ENCODE assay signal across 20 mouse cellular contexts in genomic region chr10:99116650-99117615, GRCm38 (mm10). TPM values are rescaled to one million over a fixed set of nuclear protein-coding genes. Genes with fewer than 3 reads are reported as not detected.
A peak's percentile ranks its signal among the peaks of the same experiment; 100 is the strongest.
DNase-seq lines count a peak whose midpoint lies in the region; ATAC-seq and TF ChIP-seq lines count a peak whose summit lies in the region.
"Had no signal": no experiment of that assay in that cellular context is flagged by ENCODE, and none has a peak within 500 bp of the region (broad histone marks: within the 10 kb centered on the region; RNA-seq: fewer than 3 reads in every experiment).

No protein-coding gene starts in this region.

- peak; percentile 82 for DNase-seq in heart, adult 11 months
- DNase-seq in heart, postnatal 4 days: no peak
- DNase-seq in CD4-positive helper T cell, adult 2 months (ENCODE audit: low read depth, low spot score): peak; percentile 78
- no peak for DNase-seq in lung, adult 2 months
- DNase-seq in lung, postnatal 36 days: no peak
- DNase-seq: adrenal gland, postnatal 10 days; cerebellum, postnatal 14 days; gastrocnemius, postnatal 36 days; heart, postnatal 10 days; liver; lung, postnatal 10 days had no signal

- H3K27ac ChIP-seq in small intestine, adult 2 months (ENCODE audit: insufficient read depth, low read depth, low read length): peak overlapping the region; percentile 78
- H3K27ac ChIP-seq: forebrain, embryonic 15.5 days; midbrain, embryonic 15.5 days; neural tube, embryonic 13.5 days had no signal

- H3K36me3 ChIP-seq in small intestine, adult 2 months (ENCODE audit: control insufficient read depth, insufficient read depth, low read length): no peaks in the 10 kb centered on the region
- H3K36me3 ChIP-seq: forebrain, embryonic 15.5 days; midbrain, embryonic 15.5 days; neural tube, embryonic 13.5 days had no signal

- no peak for TF ChIP-seq POLR2A in small intestine, adult 2 months (IDR thresholded peaks at IDR 0.05; ENCODE audit: low read depth, low read length)
- no peak for TF ChIP-seq POLR2A in lung, adult 2 months (IDR thresholded peaks at IDR 0.05; ENCODE audit: borderline replicate concordance, extremely low read depth, low read depth, low read length)

- 0 out of 2 replicates have a peak overlapping the region, but pooled peaks have one; percentile 15 for H3K4me3 ChIP-seq in small intestine, adult 2 months (ENCODE audit: low read depth, low read length)
- no peak overlapping the region for H3K4me3 ChIP-seq in lung, adult 2 months (replicated peaks; ENCODE audit: extremely low read depth, low read depth, low read length)
- H3K4me3 ChIP-seq: forebrain, embryonic 15.5 days; layer of hippocampus, adult 2 months; midbrain, embryonic 15.5 days; neural tube, embryonic 13.5 days had no signal

- peak; percentile 60 for ATAC-seq in activated CD4-positive, CD25-positive, alpha-beta regulatory T cell, adult 4 months
- ATAC-seq in erythroid progenitor cell, adult 5-6 weeks (replicated peaks; ENCODE audit: low FRiP score, poor library complexity, severe bottlenecking): no peak
- ATAC-seq: forebrain, embryonic 15.5 days; midbrain, embryonic 15.5 days had no signal

- TF ChIP-seq CTCF in small intestine, adult 2 months (IDR thresholded peaks at IDR 0.05; ENCODE audit: extremely low read depth, insufficient read length, insufficient replicate concordance, low read depth, low read length): no peak
- no peak for TF ChIP-seq CTCF in lung, adult 2 months (IDR thresholded peaks at IDR 0.05; ENCODE audit: insufficient read depth, low read length)

- 55% methylated on average over 16 of the region's 16 CpGs for WGBS in small intestine, adult 2 months
- 81% methylated on average over 16 of the region's 16 CpGs for WGBS in lung, adult 2 months

- H3K4me1 ChIP-seq in small intestine, adult 2 months (ENCODE audit: control insufficient read depth, insufficient read depth, insufficient read length, low read length): peaks cover 31% of the 10 kb centered on the region
- peaks cover 5% of the 10 kb centered on the region for H3K4me1 ChIP-seq in lung, adult 2 months (ENCODE audit: control insufficient read depth, insufficient read depth, low read length)

- H3K27me3 ChIP-seq in small intestine, adult 2 months (ENCODE audit: control insufficient read depth, insufficient read depth, low read length): no peaks in the 10 kb centered on the region
- H3K27me3 ChIP-seq: forebrain, embryonic 15.5 days; midbrain, embryonic 15.5 days; neural tube, embryonic 13.5 days had no signal

RNA-seq across cellular contexts. Expression of gene Galnt4, which starts 9.0 kb away (rescaled TPM):
- 1 to 10 TPM; 6.1 to 6.3 TPM for total RNA-seq in heart, postnatal 4 days (2021)
- polyA plus RNA-seq in activated CD4-positive, CD25-positive, alpha-beta regulatory T cell, adult 4 months (2017; shearing (Covaris generic)): 1 to 10 TPM; 3.0 to 3.1 TPM
- polyA plus RNA-seq in small intestine, adult 2 months (2012; rRNA removed): 2.6 and 3.4 TPM in 2 replicates
- 1.4 and 1.7 TPM in 2 replicates for total RNA-seq in erythroid progenitor cell, adult 5-6 weeks (2015; ENCODE audit: low replicate concordance)
- 1.0 and 2.0 TPM in 2 replicates for total RNA-seq in erythroid progenitor cell, adult 5-6 weeks (2017; ENCODE audit: low replicate concordance)
- polyA plus RNA-seq in lung, adult 2 months (2012; rRNA removed): 3.2 and 4.6 TPM in 2 replicates

RNA-seq across cellular contexts. Expression of gene Phxr2, which starts 9.2 kb away (rescaled TPM):
- not detected for total RNA-seq in heart, postnatal 4 days (2021)
- polyA plus RNA-seq in activated CD4-positive, CD25-positive, alpha-beta regulatory T cell, adult 4 months (2017; shearing (Covaris generic)): under 1 TPM in 1 of 2 experiments, not detected in 1; 0.67 TPM
- polyA plus RNA-seq in small intestine, adult 2 months (2012; rRNA removed): not detected in 2 replicates
- not detected in 2 replicates for total RNA-seq in erythroid progenitor cell, adult 5-6 weeks (2015; ENCODE audit: low replicate concordance)
- total RNA-seq in erythroid progenitor cell, adult 5-6 weeks (2017; ENCODE audit: low replicate concordance): not detected in 2 replicates
- polyA plus RNA-seq in lung, adult 2 months (2012; rRNA removed): not detected in 2 replicates
- total RNA-seq: adrenal gland, postnatal 10 days; gastrocnemius, postnatal 36 days; heart, postnatal 10 days; layer of hippocampus, adult 2 months; left cerebral cortex, adult 8-10 months had no signal
- polyA plus RNA-seq: embryonic facial prominence, embryonic 14.5 days; forebrain, embryonic 15.5 days; midbrain, embryonic 15.5 days; neural tube, embryonic 13.5 days had no signal

RNA-seq across cellular contexts. Expression of gene Poc1b, which starts 10.1 kb away (rescaled TPM):
- total RNA-seq in heart, postnatal 4 days (2021): 10 to 100 TPM in 1 of 2 experiments, 1 to 10 TPM in 1; 8.6 to 11.2 TPM
- 10 to 100 TPM; 10.4 to 10.8 TPM for polyA plus RNA-seq in activated CD4-positive, CD25-positive, alpha-beta regulatory T cell, adult 4 months (2017; shearing (Covaris generic))
- polyA plus RNA-seq in small intestine, adult 2 months (2012; rRNA removed): 3.6 and 5.5 TPM in 2 replicates
- 3.6 and 8.4 TPM in 2 replicates for total RNA-seq in erythroid progenitor cell, adult 5-6 weeks (2015; ENCODE audit: low replicate concordance)
- 2.9 and 3.1 TPM in 2 replicates for total RNA-seq in erythroid progenitor cell, adult 5-6 weeks (2017; ENCODE audit: low replicate concordance)
- polyA plus RNA-seq in lung, adult 2 months (2012; rRNA removed): 6.5 and 7.3 TPM in 2 replicates

Comparison
In these comparisons a context has a peak if more than half of its experiments do, and no peak if none do; other contexts are left out.
1. DNase-seq: peak in heart, adult 11 months (single experiment) and CD4-positive helper T cell, adult 2 months (single experiment); none in heart, postnatal 4 days (single experiment), lung, adult 2 months (single experiment) and lung, postnatal 36 days (single experiment).